Mouse (Mus musculus) heart, embryonic 11.5 days (tissue): ENCODE measurements around the gene Dennd2c. TPM values are rescaled to one million over a fixed set of nuclear protein-coding genes. Genes with fewer than 3 reads are reported as not detected.

Experiments
- ATAC-seq: fragments of 200-750 bp; cut with Nextera tagmentation; replicated peaks from 2 replicates; pipeline ENCODE4 v1.8.0; 2017; ENCODE audit warnings: moderate library complexity; ENCODE audit not compliant: insufficient number of reproducible peaks, low FRiP score, low TSS enrichment
- H3K27ac ChIP-seq: fragments of 300-500 bp; sonication (generic); 2 replicates; pipeline ENCODE4 v1.5.1; 2014; ENCODE audit warnings: mild to moderate bottlenecking, low read depth, low read length
- H3K27me3 ChIP-seq: fragments of 300-500 bp; sonication (generic); 2 replicates; pipeline ENCODE4 v1.6.1; 2014; ENCODE audit warnings: mild to moderate bottlenecking, low read length, mixed read lengths; ENCODE audit not compliant: control insufficient read depth, insufficient read depth
- H3K36me3 ChIP-seq: fragments of 300-500 bp; sonication (generic); 2 replicates; pipeline ENCODE4 v1.6.1; 2014; ENCODE audit warnings: mild to moderate bottlenecking, low read length, moderate library complexity, mixed read lengths; ENCODE audit not compliant: control insufficient read depth, insufficient read depth
- H3K4me1 ChIP-seq: fragments of 300-500 bp; sonication (generic); 2 replicates; pipeline ENCODE4 v1.6.1; 2014; ENCODE audit warnings: low read length; ENCODE audit not compliant: control insufficient read depth, insufficient read depth
- H3K4me2 ChIP-seq: fragments of 300-500 bp; sonication (generic); 2 replicates; pipeline ENCODE4 v1.6.1; 2014; ENCODE audit warnings: mild to moderate bottlenecking, moderate library complexity
- H3K4me3 ChIP-seq: fragments of 300-500 bp; sonication (generic); 2 replicates; pipeline ENCODE4 v1.5.1; 2014; ENCODE audit warnings: low read depth, low read length
- H3K9ac ChIP-seq: fragments of 300-500 bp; sonication (generic); 2 replicates; pipeline ENCODE4 v1.6.1; 2014; ENCODE audit warnings: mild to moderate bottlenecking, low read depth, low read length, moderate library complexity
- H3K9me3 ChIP-seq: fragments of 300-500 bp; sonication (generic); replicated peaks from 2 replicates; pipeline ENCODE4 v1.6.1; 2016; ENCODE audit warnings: low read length; ENCODE audit not compliant: control insufficient read depth
- WGBS: fragments of 180-500 bp; shearing (Covaris S2); extraction: QIAGEN DNeasy Blood & Tissue Kit; methylation state at CpG from one replicate; pipeline ENCODE4 v1.1.7; 2014; ENCODE audit not compliant: insufficient replicate concordance; 5-methylcytosine and 5-hydroxymethylcytosine counted together
- polyA plus RNA-seq: library from polyadenylated mRNA; unstranded; fragments of >200 nt; fragmentation: Nextera tagmentation; extraction: Ambion mirVana; gene quantifications from 2 replicates; pipeline ENCODE4 v1.2.1, GENCODE M21; 2014

Gene Dennd2c
- polyA plus RNA-seq: 5.0 TPM in 2 replicates

GRCm38 (mm10) chr3:103102454-103103390 lies at the start of gene Dennd2c:
TSS of gene Dennd2c (plus strand) at chr3:103102604.
- Histone ChIP-seq H3K27ac (peak within 1 kb of the TSS; percentile 50; the same call in 1 of the 2 replicates), H3K4me1 (peaks cover 4% of the 10 kb centered on the region; the same call in 1 of the 2 replicates), H3K9me3 (no peaks in the 10 kb centered on the region), H3K9ac (peak within 1 kb of the TSS; percentile 79), H3K4me2 (peak within 1 kb of the TSS; percentile 99), H3K36me3 (no peaks in the 10 kb centered on the region), H3K4me3 (peak within 1 kb of the TSS; percentile 83), H3K27me3 (no peaks in the 10 kb centered on the region)
- ATAC-seq: peak; percentile 97
- WGBS: under 1% methylated on average over 65 of the region's 72 CpGs

GRCm38 (mm10) chr3:103056016-103056595 lies 46.3 kb upstream of the Dennd2c start:
- H3K4me2 ChIP-seq: no peak overlapping the region
- H3K27ac ChIP-seq: no peak overlapping the region
- peaks cover 30% of the 10 kb centered on the region for H3K36me3 ChIP-seq
- peaks cover 3% of the 10 kb centered on the region; the same call in 1 of the 2 replicates for H3K4me1 ChIP-seq
- H3K4me3 ChIP-seq: no peak overlapping the region
- no peak for ATAC-seq
- 86% methylated on average over 5 of the region's 5 CpGs for WGBS
- H3K9ac ChIP-seq: no peak overlapping the region
- H3K9me3 ChIP-seq: no peaks in the 10 kb centered on the region
- no peaks in the 10 kb centered on the region for H3K27me3 ChIP-seq

GRCm38 (mm10) chr3:103057752-103058151 lies 44.7 kb upstream of the Dennd2c start:
- Histone ChIP-seq H3K4me1 (peaks cover 3% of the 10 kb centered on the region; the same call in 1 of the 2 replicates), H3K27me3 (no peaks in the 10 kb centered on the region), H3K36me3 (peaks cover 37% of the 10 kb centered on the region), H3K4me2 (peak overlapping the region; percentile 82), H3K27ac (peak overlapping the region; percentile 92), H3K9ac (peak overlapping the region; percentile 94; the same call in 1 of the 2 replicates), H3K4me3 (peak overlapping the region; percentile 82), H3K9me3 (no peaks in the 10 kb centered on the region)
- 8% methylated on average over 10 of the region's 10 CpGs for WGBS
- peak; percentile 36; the same call in 1 of the 2 replicates for ATAC-seq

DNA sequence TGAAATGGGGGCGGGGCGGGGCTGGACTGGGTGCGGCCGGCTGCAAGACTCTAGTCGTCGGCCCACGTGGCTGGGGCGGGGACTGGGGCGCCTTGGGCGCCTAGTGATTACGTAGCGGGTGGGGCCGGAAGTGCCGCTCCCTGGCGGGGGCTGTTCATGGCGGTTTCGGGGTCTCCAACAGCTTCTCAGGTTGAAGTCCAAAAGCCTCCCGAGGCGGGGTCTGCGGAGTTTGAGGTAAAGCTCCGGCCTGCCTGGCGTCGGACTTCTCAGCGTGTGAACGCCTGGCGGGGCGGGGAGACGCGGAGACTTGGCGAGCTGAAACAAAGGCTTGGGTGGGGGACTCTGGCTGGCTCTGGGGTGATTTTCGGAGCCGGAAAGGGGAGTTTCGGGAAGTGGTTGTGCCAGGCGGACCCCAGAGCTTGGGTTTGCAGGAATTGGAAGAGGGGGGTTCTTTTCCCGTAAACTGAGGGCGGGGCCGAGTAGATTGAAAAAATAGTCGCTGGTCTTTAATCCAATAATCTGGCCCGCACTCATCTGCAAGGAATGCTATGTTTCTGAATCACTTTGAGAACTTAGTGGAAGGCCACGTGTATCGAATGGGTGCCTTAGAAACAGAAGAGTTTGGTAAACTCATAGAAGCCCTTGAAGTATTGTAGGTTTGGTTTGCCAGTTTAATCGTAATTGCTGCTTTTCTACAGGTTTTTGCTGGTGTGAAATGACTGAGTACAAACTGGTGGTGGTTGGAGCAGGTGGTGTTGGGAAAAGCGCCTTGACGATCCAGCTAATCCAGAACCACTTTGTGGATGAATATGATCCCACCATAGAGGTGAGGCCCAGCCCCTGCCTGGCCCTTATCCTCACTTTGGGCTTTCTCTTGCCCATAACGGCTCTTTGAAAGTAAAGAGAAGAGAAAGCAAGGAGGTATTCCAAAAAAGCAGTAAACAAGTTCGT lies 43.9 kb upstream of the Dennd2c start, which contains the start of gene Nras:
Gene Nras (plus strand): TSS at position 79 of the 951 bp plus-strand sequence.
- Histone ChIP-seq H3K9me3 (no peaks in the 10 kb centered on the region), H3K4me1 (peaks cover 3% of the 10 kb centered on the region; the same call in 1 of the 2 replicates), H3K36me3 (peaks cover 40% of the 10 kb centered on the region), H3K27ac (peak within 1 kb of the TSS; percentile 92), H3K27me3 (no peaks in the 10 kb centered on the region), H3K4me2 (peak within 1 kb of the TSS; percentile 82), H3K4me3 (peak within 1 kb of the TSS; percentile 82), H3K9ac (peak within 1 kb of the TSS; percentile 94)
- ATAC-seq: peak; percentile 95
- WGBS: 3% methylated on average over 46 of the region's 46 CpGs

GRCm38 (mm10) chr3:103066927-103067326 lies 35.5 kb upstream of the Dennd2c start:
- Histone ChIP-seq H3K4me3 (no peak overlapping the region), H3K27ac (no peak overlapping the region), H3K4me2 (no peak overlapping the region), H3K27me3 (no peaks in the 10 kb centered on the region), H3K36me3 (peaks cover 44% of the 10 kb centered on the region), H3K4me1 (no peaks in the 10 kb centered on the region), H3K9ac (no peak overlapping the region), H3K9me3 (no peaks in the 10 kb centered on the region)
- WGBS: 89% methylated on average over 8 of the region's 8 CpGs
- ATAC-seq: no peak

DNA sequence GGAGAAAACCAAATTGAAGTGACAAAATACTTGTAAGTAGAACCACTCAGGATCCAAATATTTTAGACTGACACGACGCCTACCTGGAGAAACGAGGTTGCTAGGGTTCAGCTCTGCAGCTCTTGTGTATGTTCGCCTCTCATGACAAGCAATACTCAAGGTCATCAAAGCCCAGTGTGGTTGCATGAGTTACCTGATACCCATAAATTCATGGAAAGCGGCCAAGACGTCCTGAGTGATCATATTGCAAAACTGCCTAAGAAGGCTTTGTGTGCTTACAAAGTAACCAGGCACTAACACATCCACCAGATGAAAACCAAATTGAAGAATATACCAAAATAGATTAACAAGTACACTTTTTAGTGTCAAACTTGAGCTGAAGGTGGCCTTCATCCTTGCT lies 33.4 kb upstream of the Dennd2c start:
- Histone ChIP-seq H3K9ac (no peak overlapping the region), H3K27ac (no peak overlapping the region), H3K9me3 (no peaks in the 10 kb centered on the region), H3K27me3 (no peaks in the 10 kb centered on the region), H3K4me1 (no peaks in the 10 kb centered on the region), H3K4me2 (no peak overlapping the region), H3K36me3 (peaks cover 25% of the 10 kb centered on the region), H3K4me3 (no peak overlapping the region)
- ATAC-seq: no peak
- WGBS: 88% methylated on average over 6 of the region's 6 CpGs

GRCm38 (mm10) chr3:103073771-103074170 lies 28.6 kb upstream of the Dennd2c start, which contains the start of gene Ampd1:
TSS of gene Ampd1 (plus strand) at chr3:103074014.
- H3K9me3 ChIP-seq: no peaks in the 10 kb centered on the region
- no peak within 1 kb of the TSS for H3K4me3 ChIP-seq
- H3K36me3 ChIP-seq: 0 out of 2 replicates have a peak, but pooled peaks cover 2% of the 10 kb centered on the region
- H3K27me3 ChIP-seq: no peaks in the 10 kb centered on the region
- no peak within 1 kb of the TSS for H3K9ac ChIP-seq
- no peak for ATAC-seq
- 45% methylated on average over 5 of the region's 5 CpGs for WGBS
- H3K27ac ChIP-seq: no peak within 1 kb of the TSS
- no peak within 1 kb of the TSS for H3K4me2 ChIP-seq
- no peaks in the 10 kb centered on the region for H3K4me1 ChIP-seq

GRCm38 (mm10) chr3:103075871-103076270 lies 26.5 kb upstream of the Dennd2c start:
- Histone ChIP-seq H3K27ac (no peak overlapping the region), H3K9ac (no peak overlapping the region), H3K9me3 (no peaks in the 10 kb centered on the region), H3K27me3 (no peaks in the 10 kb centered on the region), H3K36me3 (no peaks in the 10 kb centered on the region), H3K4me2 (no peak overlapping the region), H3K4me1 (no peaks in the 10 kb centered on the region), H3K4me3 (no peak overlapping the region)
- ATAC-seq: no peak
- WGBS: 81% methylated on average over 9 of the region's 9 CpGs
